In the genomic region with DNA sequence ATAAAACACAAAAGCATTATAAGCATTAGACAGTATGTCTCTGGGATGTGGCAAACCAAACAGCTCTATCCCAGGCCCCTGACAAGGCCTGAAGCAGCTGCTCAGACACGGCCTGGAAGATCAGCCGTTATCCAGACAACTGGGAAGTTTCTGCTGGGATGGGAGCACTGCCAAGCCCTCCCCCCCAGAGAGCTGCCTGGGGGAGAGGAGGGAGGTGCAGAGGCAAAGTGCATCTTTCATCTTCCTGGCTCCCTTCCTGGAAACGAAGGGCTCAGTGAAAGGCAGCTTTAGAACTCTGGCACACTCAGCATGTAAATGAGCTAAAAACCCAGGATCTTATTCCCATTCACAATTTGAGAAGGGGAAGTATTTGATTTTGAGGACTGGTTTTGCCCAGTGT, we compare ENCODE assay signal across 9 mouse cellular contexts. TPM values are rescaled to one million over a fixed set of nuclear protein-coding genes. Genes with fewer than 3 reads are reported as not detected.
DNase-seq lines count a peak whose midpoint lies in the region; ATAC-seq lines count a peak whose summit lies in the region.
"Had no signal": no experiment of that assay in that cellular context is flagged by ENCODE, and none has a peak within 500 bp of the region (broad histone marks: within the 10 kb centered on the region; RNA-seq: fewer than 3 reads in every experiment).

No protein-coding gene starts in this region.

- peak overlapping the region; percentile 85 for H3K27ac ChIP-seq in forebrain, embryonic 15.5 days (replicated peaks)
- peak overlapping the region; percentile 73 for H3K27ac ChIP-seq in hindbrain, embryonic 16.5 days (ENCODE audit: low read depth, low read length)

- intact Hi-C loops in left cerebral cortex, postnatal 10 days (cut with DNase I) = loop anchor here (5.0 kb wide), 1 partner anchor 53 kb away; no protein-coding TSS in a partner anchor

- H3K36me3 ChIP-seq in forebrain, embryonic 15.5 days = peaks cover 31% of the 10 kb centered on the region
- H3K36me3 ChIP-seq in hindbrain, embryonic 16.5 days (ENCODE audit: control insufficient read depth, insufficient read depth, low read length) = peaks cover 9% of the 10 kb centered on the region

- no peak for ATAC-seq in cerebellum, adult (ENCODE audit: insufficient number of reproducible peaks, low FRiP score, low TSS enrichment)
- ATAC-seq in forebrain, embryonic 15.5 days (replicated peaks) = peak; percentile 73
- peak; percentile 70 for ATAC-seq in hindbrain, embryonic 16.5 days
- ATAC-seq in monocyte, adult 5-6 weeks (replicated peaks; ENCODE audit: insufficient number of reproducible peaks, low FRiP score, low TSS enrichment, poor library complexity, severe bottlenecking) = no peak

- peak; percentile 56 for DNase-seq in cerebellum, adult 11 months
- peak; percentile 87 for DNase-seq in Muller cell, postnatal 12 days (ENCODE audit: inconsistent ontology term)
- DNase-seq in left cerebral cortex, postnatal 10 days (ENCODE audit: extremely low spot score in 1 of 2, low spot score in 2 of 2) = peak; percentile 86 to 92
- DNase-seq in ovary, postnatal 36 days (ENCODE audit: low spot score) = peak; percentile 77

- H3K4me2 ChIP-seq in forebrain, embryonic 15.5 days (replicated peaks) = no peak overlapping the region
- no peak overlapping the region for H3K4me2 ChIP-seq in hindbrain, embryonic 16.5 days (ENCODE audit: low read length)

- no peaks in the 10 kb centered on the region for H3K9me3 ChIP-seq in forebrain, embryonic 15.5 days
- H3K9me3 ChIP-seq in hindbrain, embryonic 16.5 days (ENCODE audit: control insufficient read depth, low read length) = no peaks in the 10 kb centered on the region

- WGBS in forebrain, embryonic 15.5 days = 13% methylated on average over 3 of the region's 3 CpGs
- 16% methylated on average over 3 of the region's 3 CpGs for WGBS in hindbrain, embryonic 16.5 days

- H3K9ac ChIP-seq in forebrain, embryonic 15.5 days (replicated peaks) = 0 out of 2 replicates have a peak overlapping the region, but pooled peaks have one; percentile 1
- H3K9ac ChIP-seq in hindbrain, embryonic 16.5 days (ENCODE audit: low read depth, low read length) = no peak overlapping the region

- no peaks in the 10 kb centered on the region for H3K27me3 ChIP-seq in forebrain, embryonic 15.5 days
- no peaks in the 10 kb centered on the region for H3K27me3 ChIP-seq in hindbrain, embryonic 16.5 days (replicated peaks; ENCODE audit: control insufficient read depth, insufficient read depth, low read length)

- peaks cover 53% of the 10 kb centered on the region for H3K4me1 ChIP-seq in forebrain, embryonic 15.5 days
- peaks cover 26% of the 10 kb centered on the region for H3K4me1 ChIP-seq in hindbrain, embryonic 16.5 days (ENCODE audit: control insufficient read depth, insufficient read depth, low read depth, low read length)

- no peak overlapping the region for H3K4me3 ChIP-seq in forebrain, embryonic 15.5 days
- no peak overlapping the region for H3K4me3 ChIP-seq in hindbrain, embryonic 16.5 days (ENCODE audit: low read length)

RNA-seq across cellular contexts. Expression of a gene that starts 9.3 kb away (rescaled TPM):
- 33.5 and 33.8 TPM in 2 replicates for polyA plus RNA-seq in forebrain, embryonic 15.5 days (2015; fragmentation: Nextera tagmentation; extraction: Ambion mirVana)
- polyA plus RNA-seq in hindbrain, embryonic 16.5 days (2015; fragmentation: Nextera tagmentation; extraction: Ambion mirVana) = 34.7 and 35.0 TPM in 2 replicates
- 10 to 100 TPM; 18.7 to 19.8 TPM for total RNA-seq in left cerebral cortex, postnatal 10 days (2021)
- total RNA-seq in monocyte, adult 5-6 weeks (2017) = 6.3 to 14.3 TPM (median 9.1 TPM) in 3 replicates

RNA-seq across cellular contexts. Expression of a gene that starts 13.5 kb away (rescaled TPM):
- polyA plus RNA-seq in forebrain, embryonic 15.5 days (2015; fragmentation: Nextera tagmentation; extraction: Ambion mirVana) = 16.7 and 18.1 TPM in 2 replicates
- 27.1 and 28.7 TPM in 2 replicates for polyA plus RNA-seq in hindbrain, embryonic 16.5 days (2015; fragmentation: Nextera tagmentation; extraction: Ambion mirVana)
- total RNA-seq in left cerebral cortex, postnatal 10 days (2021) = 10 to 100 TPM; 16.4 to 21.8 TPM
- total RNA-seq in monocyte, adult 5-6 weeks (2017) = 0.48 to 2.3 TPM (median 1.9 TPM) in 3 replicates

RNA-seq across cellular contexts. Expression of a gene that starts 30.4 kb away (rescaled TPM):
- polyA plus RNA-seq in forebrain, embryonic 15.5 days (2015; fragmentation: Nextera tagmentation; extraction: Ambion mirVana) = 51.8 and 54.2 TPM in 2 replicates
- 45.6 and 49.9 TPM in 2 replicates for polyA plus RNA-seq in hindbrain, embryonic 16.5 days (2015; fragmentation: Nextera tagmentation; extraction: Ambion mirVana)
- 10 to 100 TPM; 25.9 to 28.4 TPM for total RNA-seq in left cerebral cortex, postnatal 10 days (2021)
- total RNA-seq in monocyte, adult 5-6 weeks (2017) = 17.2 to 21.3 TPM (median 19.0 TPM) in 3 replicates

RNA-seq across cellular contexts. Expression of a gene that starts 31.9 kb away (rescaled TPM):
- 50.9 and 51.4 TPM in 2 replicates for polyA plus RNA-seq in forebrain, embryonic 15.5 days (2015; fragmentation: Nextera tagmentation; extraction: Ambion mirVana)
- polyA plus RNA-seq in hindbrain, embryonic 16.5 days (2015; fragmentation: Nextera tagmentation; extraction: Ambion mirVana) = 42.6 and 43.9 TPM in 2 replicates
- total RNA-seq in left cerebral cortex, postnatal 10 days (2021) = 10 to 100 TPM; 55.9 to 60.0 TPM
- total RNA-seq in monocyte, adult 5-6 weeks (2017) = 15.3 to 23.5 TPM (median 19.7 TPM) in 3 replicates

RNA-seq across cellular contexts. Expression of a gene that starts 35.6 kb away (rescaled TPM):
- polyA plus RNA-seq in forebrain, embryonic 15.5 days (2015; fragmentation: Nextera tagmentation; extraction: Ambion mirVana) = not detected in 2 replicates
- not detected in 2 replicates for polyA plus RNA-seq in hindbrain, embryonic 16.5 days (2015; fragmentation: Nextera tagmentation; extraction: Ambion mirVana)
- not detected for total RNA-seq in left cerebral cortex, postnatal 10 days (2021)
- total RNA-seq in monocyte, adult 5-6 weeks (2017) = 0.11 to 4.6 TPM (median 3.1 TPM) in 3 replicates
- total RNA-seq: layer of hippocampus, postnatal 25 days had no signal

Comparison
In these comparisons a context has a peak if more than half of its experiments do, and no peak if none do; other contexts are left out.
1. ATAC-seq: peak in forebrain, embryonic 15.5 days (single experiment) and hindbrain, embryonic 16.5 days (single experiment); none in cerebellum, adult (single experiment) and monocyte, adult 5-6 weeks (single experiment).
2. Peak in every context shown above with its lines, with median percentiles within 50 percentile points of each other: DNase-seq.